Mouse (Mus musculus) kidney, adult 2 months (tissue): ENCODE results near the gene Abca17. TPM values are rescaled to one million over a fixed set of nuclear protein-coding genes. Genes with fewer than 3 reads are reported as not detected.

Source experiments
- DNase-seq: peaks from one replicate; pipeline ENCODE4 v3.0.0; 2021
- H3K27ac ChIP-seq: fragments of 200-500 bp; 2 replicates; pipeline ENCODE4 v1.5.1; 2012; ENCODE audit warnings: low read depth, low read length, control low read depth, inconsistent platforms; ENCODE audit not compliant: insufficient read depth
- H3K27me3 ChIP-seq: fragments of 200-500 bp; replicated peaks from 2 replicates; pipeline ENCODE4 v1.6.1; 2012; ENCODE audit warnings: mild to moderate bottlenecking, moderate library complexity, low read length, inconsistent platforms; ENCODE audit not compliant: control insufficient read depth, insufficient read depth
- H3K36me3 ChIP-seq: fragments of 200-500 bp; 2 replicates; pipeline ENCODE4 v1.6.1; 2012; ENCODE audit warnings: mild to moderate bottlenecking, moderate library complexity, low read length, inconsistent platforms; ENCODE audit not compliant: control insufficient read depth, insufficient read depth
- H3K4me1 ChIP-seq: fragments of 200-500 bp; 2 replicates; pipeline ENCODE4 v1.6.1; 2011; ENCODE audit warnings: low read length; ENCODE audit not compliant: control insufficient read depth, insufficient read depth
- H3K4me3 ChIP-seq: fragments of 200-500 bp; 2 replicates; pipeline ENCODE4 v1.5.1; 2011; ENCODE audit warnings: mild to moderate bottlenecking, low read depth, low read length, control low read depth; ENCODE audit not compliant: insufficient read depth
- CTCF ChIP-seq: fragments of 200-500 bp; conservative IDR thresholded peaks from 2 replicates; pipeline ENCODE4 v1.5.1; 2011; ENCODE audit warnings: low read depth, mild to moderate bottlenecking, control low read depth, low read length, moderate library complexity, mixed read lengths; ENCODE audit not compliant: insufficient read depth, insufficient read length
- POLR2A ChIP-seq: fragments of 200-500 bp; IDR thresholded peaks from one replicate; pipeline ENCODE4 v1.6.1; 2011; ENCODE audit warnings: low read depth, low read length, control low read depth
- WGBS: fragments of 180-500 bp; shearing (Covaris S2); methylation state at CpG from one replicate; pipeline ENCODE4 v1.1.7; 2018; 5-methylcytosine and 5-hydroxymethylcytosine counted together
- polyA plus RNA-seq: library from polyadenylated mRNA; depleted of rRNA; stranded (reverse); fragments of >200 nt; gene quantifications from 2 replicates; pipeline ENCODE4 v1.2.3, GENCODE M21; 2012

The Abca17 gene
- polyA plus RNA-seq, 1 experiment = 0.31 TPM

GRCm38 (mm10) chr17:24244061-24244460 is 106.8 kb downstream of the Abca17 start:
- H3K27ac ChIP-seq = no peak overlapping the region
- no peaks in the 10 kb centered on the region for H3K27me3 ChIP-seq
- no peaks in the 10 kb centered on the region for H3K36me3 ChIP-seq
- DNase-seq = no peak
- no peak overlapping the region for H3K4me3 ChIP-seq
- 98% methylated on average over 8 of the region's 8 CpGs for WGBS
- TF ChIP-seq POLR2A (no peak), CTCF (no peak)
- no peaks in the 10 kb centered on the region for H3K4me1 ChIP-seq

DNA sequence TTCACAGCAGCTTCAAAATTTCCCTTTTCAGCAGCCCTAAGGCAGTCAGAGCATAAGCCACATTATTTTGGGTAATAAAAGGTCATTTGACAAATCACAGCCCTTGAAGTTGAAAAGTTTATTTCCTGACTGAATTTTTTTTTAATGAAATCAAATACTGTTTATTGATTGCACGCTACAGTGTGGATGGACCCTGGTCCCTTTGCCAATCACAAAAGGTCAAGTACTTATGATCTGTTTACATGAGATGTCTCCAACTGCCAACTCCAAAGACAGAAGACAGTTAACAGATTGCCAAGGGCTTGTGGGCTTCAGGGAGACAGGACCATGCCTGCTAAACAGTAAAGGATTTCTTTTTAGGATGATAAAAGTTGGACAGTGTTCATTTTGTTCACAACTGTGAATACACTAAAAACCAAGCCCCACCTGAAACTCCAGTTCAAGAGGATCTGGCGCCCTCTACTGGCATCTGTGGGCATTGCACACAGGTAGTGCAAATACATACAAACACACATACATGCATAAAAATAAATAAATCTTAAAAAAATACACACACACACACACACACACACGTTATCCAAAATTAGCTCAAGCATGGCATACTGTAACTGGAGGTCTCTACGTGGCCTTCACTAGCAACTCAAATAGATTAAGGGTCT is 107.4 kb downstream of the Abca17 start:
- no peak overlapping the region for H3K4me3 ChIP-seq
- no peaks in the 10 kb centered on the region for H3K27me3 ChIP-seq
- no peaks in the 10 kb centered on the region for H3K36me3 ChIP-seq
- DNase-seq = peak; percentile 32
- WGBS = 94% methylated on average over 4 of the region's 4 CpGs
- H3K27ac ChIP-seq = no peak overlapping the region
- TF ChIP-seq POLR2A (no peak), CTCF (peak; percentile 71)
- H3K4me1 ChIP-seq = no peaks in the 10 kb centered on the region

- H3K27me3 ChIP-seq = no peaks in the 10 kb centered on the region
- no peaks in the 10 kb centered on the region for H3K4me1 ChIP-seq
- H3K4me3 ChIP-seq = no peak overlapping the region
- TF ChIP-seq POLR2A (no peak), CTCF (0 out of 2 replicates have a peak, but pooled peaks have one; percentile 19)
- 93% methylated on average over 7 of the region's 7 CpGs for WGBS
- no peaks in the 10 kb centered on the region for H3K36me3 ChIP-seq
- no peak overlapping the region for H3K27ac ChIP-seq
- peak; percentile 7 for DNase-seq
These were observed 113.9 kb downstream of the Abca17 start for GRCm38 (mm10) chr17:24236921-24237320.

DNA sequence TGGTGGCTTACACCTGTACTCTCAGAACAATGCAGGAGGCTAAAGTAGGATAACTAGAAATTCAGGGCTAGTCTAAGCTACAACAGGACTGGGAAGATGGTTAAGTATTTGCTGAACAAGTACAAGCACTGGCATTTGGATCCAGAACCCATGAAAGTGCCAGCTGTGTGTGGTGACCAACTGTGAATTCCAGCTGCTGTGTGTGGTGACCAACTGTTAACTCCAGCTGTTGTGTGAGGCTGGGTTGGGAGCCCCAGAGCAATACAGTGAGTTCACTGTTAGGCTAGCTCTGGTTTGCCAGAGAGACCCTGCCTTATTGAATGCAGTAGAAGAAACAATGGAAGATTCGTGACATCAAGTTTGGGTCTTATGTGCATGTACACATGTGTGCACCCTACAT is 114.4 kb downstream of the Abca17 start:
- 98% methylated on average over 1 of the region's 1 CpGs for whole genome bisulfite sequencing

GRCm38 (mm10) chr17:24227941-24228340 is 122.9 kb downstream of the Abca17 start:
- Histone ChIP-seq H3K27ac (no peak overlapping the region), H3K27me3 (no peaks in the 10 kb centered on the region), H3K36me3 (no peaks in the 10 kb centered on the region), H3K4me1 (no peaks in the 10 kb centered on the region), H3K4me3 (no peak overlapping the region)
- no peak for DNase-seq
- WGBS = 83% methylated on average over 7 of the region's 7 CpGs
- TF ChIP-seq CTCF = no peak
- TF ChIP-seq POLR2A = no peak

More for the DNA sequence above, 114.4 kb downstream of the Abca17 start:
- H3K27ac ChIP-seq = no peak overlapping the region
- H3K36me3 ChIP-seq = no peaks in the 10 kb centered on the region
- H3K4me1 ChIP-seq = no peaks in the 10 kb centered on the region
- DNase-seq = no peak
- no peaks in the 10 kb centered on the region for H3K27me3 ChIP-seq
- TF ChIP-seq CTCF (no peak), POLR2A (no peak)
- H3K4me3 ChIP-seq = no peak overlapping the region

DNA sequence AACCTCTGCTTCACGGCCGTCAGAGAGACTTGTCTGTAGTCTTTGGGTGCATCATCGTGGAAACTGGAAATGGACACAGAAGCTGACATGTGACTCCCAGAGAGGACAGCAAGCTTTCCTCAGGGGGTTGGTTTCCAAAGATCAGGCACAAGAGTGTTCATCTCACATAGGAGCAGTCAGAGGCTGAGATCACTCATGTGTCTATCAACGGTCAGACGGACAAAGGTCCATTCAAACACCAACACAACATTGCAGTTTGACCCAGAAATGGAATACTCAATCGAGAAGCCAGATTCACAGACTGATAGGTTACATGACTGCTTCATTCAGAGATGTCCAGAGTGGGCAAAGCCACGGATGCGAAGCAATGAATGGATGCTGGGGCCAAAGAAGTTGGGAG is 124.1 kb downstream of the Abca17 start:
- WGBS = 83% methylated on average over 8 of the region's 8 CpGs
- H3K4me1 ChIP-seq = no peaks in the 10 kb centered on the region
- no peaks in the 10 kb centered on the region for H3K27me3 ChIP-seq
- H3K36me3 ChIP-seq = no peaks in the 10 kb centered on the region
- TF ChIP-seq POLR2A (no peak), CTCF (no peak)
- no peak for DNase-seq
- no peak overlapping the region for H3K4me3 ChIP-seq
- no peak overlapping the region for H3K27ac ChIP-seq

GRCm38 (mm10) chr17:24225851-24226250 is 125.0 kb downstream of the Abca17 start:
- peaks cover 4% of the 10 kb centered on the region for H3K4me1 ChIP-seq
- no peak overlapping the region for H3K27ac ChIP-seq
- WGBS = 97% methylated on average over 5 of the region's 5 CpGs
- TF ChIP-seq POLR2A = no peak
- TF ChIP-seq CTCF = no peak
- H3K4me3 ChIP-seq = no peak overlapping the region
- DNase-seq = no peak
- H3K27me3 ChIP-seq = no peaks in the 10 kb centered on the region
- H3K36me3 ChIP-seq = no peaks in the 10 kb centered on the region
